Mouse (Mus musculus) ES-Bruce4 (cell line): ENCODE data around the gene Cdkal1. TPM values are rescaled to one million over a fixed set of nuclear protein-coding genes. Genes with fewer than 3 reads are reported as not detected.

Source experiments
- H3K27ac ChIP-seq: 2 replicates; pipeline ENCODE4 v1.5.1; 2012; ENCODE audit warnings: low read length, inconsistent platforms; ENCODE audit not compliant: insufficient read depth
- H3K27me3 ChIP-seq: 2 replicates; pipeline ENCODE4 v1.6.1; 2012; ENCODE audit warnings: mild to moderate bottlenecking, low read length, inconsistent platforms; ENCODE audit not compliant: control insufficient read depth, poor library complexity, insufficient read depth, severe bottlenecking
- H3K36me3 ChIP-seq: 2 replicates; pipeline ENCODE4 v1.6.1; 2012; ENCODE audit warnings: inconsistent platforms, mild to moderate bottlenecking, low read length, moderate library complexity; ENCODE audit not compliant: control insufficient read depth, poor library complexity, insufficient read depth, severe bottlenecking
- H3K4me1 ChIP-seq: one replicate; pipeline ENCODE4 v1.8.1; 2011; ENCODE audit warnings: low read length; ENCODE audit not compliant: control insufficient read depth, insufficient read depth
- H3K4me3 ChIP-seq: 2 replicates; pipeline ENCODE4 v1.5.1; 2011; ENCODE audit warnings: low read depth, mild to moderate bottlenecking, low read length
- H3K9ac ChIP-seq: 2 replicates; pipeline ENCODE4 v1.6.1; 2012; ENCODE audit warnings: low read depth, mild to moderate bottlenecking, inconsistent platforms; ENCODE audit not compliant: poor library complexity, severe bottlenecking
- H3K9me3 ChIP-seq: replicated peaks from 2 replicates; pipeline ENCODE4 v1.6.1; 2012; ENCODE audit warnings: mild to moderate bottlenecking, low read length, inconsistent platforms; ENCODE audit not compliant: control insufficient read depth, poor library complexity, insufficient read depth, severe bottlenecking
- CTCF ChIP-seq: IDR thresholded peaks from one replicate; pipeline ENCODE4 v1.8.1; 2011; ENCODE audit warnings: low read depth, low read length
- EP300 ChIP-seq: IDR thresholded peaks from 2 replicates; pipeline ENCODE4 v1.6.1; 2011; ENCODE audit warnings: low read depth, low read length; ENCODE audit not compliant: insufficient read depth
- POLR2A ChIP-seq: IDR thresholded peaks from one replicate; pipeline ENCODE4 v1.8.1; 2011; ENCODE audit warnings: low read length; ENCODE audit not compliant: insufficient read depth
- polyA plus RNA-seq: library from polyadenylated mRNA; stranded (reverse); fragments of >200 nt; gene quantifications from 2 replicates; pipeline ENCODE4 v1.2.4, GENCODE M21; 2011; ENCODE audit warnings: low read depth; ENCODE audit not compliant: missing spikeins, insufficient read depth, insufficient read length

The Cdkal1 gene
- polyA plus RNA-seq, 1 experiment = 43.4 TPM

- H3K36me3 ChIP-seq = no peaks in the 10 kb centered on the region; the same call in 1 of the 2 replicates
- no peak overlapping the region for H3K27ac ChIP-seq
- H3K4me3 ChIP-seq = no peak overlapping the region
- TF ChIP-seq POLR2A = no peak
- TF ChIP-seq EP300 = no peak
- TF ChIP-seq CTCF = no peak
- H3K9me3 ChIP-seq = no peaks in the 10 kb centered on the region
- no peaks in the 10 kb centered on the region for H3K4me1 ChIP-seq
- no peaks in the 10 kb centered on the region for H3K27me3 ChIP-seq
- no peak overlapping the region for H3K9ac ChIP-seq
Measured at GRCm38 (mm10) chr13:29462271-29462670, 393.2 kb downstream of the Cdkal1 start.

- no peak overlapping the region for H3K4me3 ChIP-seq
- no peaks in the 10 kb centered on the region for H3K9me3 ChIP-seq
- no peaks in the 10 kb centered on the region; the same call in 1 of the 2 replicates for H3K36me3 ChIP-seq
- TF ChIP-seq CTCF = no peak
- H3K9ac ChIP-seq = no peak overlapping the region
- no peak overlapping the region for H3K27ac ChIP-seq
- H3K27me3 ChIP-seq = no peaks in the 10 kb centered on the region
- H3K4me1 ChIP-seq = no peaks in the 10 kb centered on the region
Measured at GRCm38 (mm10) chr13:29460741-29461140, 394.7 kb downstream of the Cdkal1 start.

GRCm38 (mm10) chr13:29458385-29458784 lies 397.1 kb downstream of the Cdkal1 start:
- no peaks in the 10 kb centered on the region for H3K9me3 ChIP-seq
- H3K36me3 ChIP-seq = no peaks in the 10 kb centered on the region; the same call in 1 of the 2 replicates
- TF ChIP-seq EP300 = no peak
- no peak for TF ChIP-seq POLR2A
- TF ChIP-seq CTCF = no peak
- no peaks in the 10 kb centered on the region for H3K27me3 ChIP-seq
- H3K4me3 ChIP-seq = no peak overlapping the region
- H3K9ac ChIP-seq = no peak overlapping the region
- no peak overlapping the region for H3K27ac ChIP-seq
- H3K4me1 ChIP-seq = no peaks in the 10 kb centered on the region

GRCm38 (mm10) chr13:29437067-29437466 lies 418.4 kb downstream of the Cdkal1 start:
- H3K9ac ChIP-seq = no peak overlapping the region
- TF ChIP-seq CTCF (no peak), EP300 (no peak), POLR2A (no peak)
- H3K9me3 ChIP-seq = no peaks in the 10 kb centered on the region
- no peaks in the 10 kb centered on the region for H3K27me3 ChIP-seq
- H3K36me3 ChIP-seq = no peaks in the 10 kb centered on the region
- H3K4me1 ChIP-seq = no peaks in the 10 kb centered on the region
- no peak overlapping the region for H3K4me3 ChIP-seq
- H3K27ac ChIP-seq = no peak overlapping the region

- H3K27me3 ChIP-seq = no peaks in the 10 kb centered on the region
- H3K9me3 ChIP-seq = no peaks in the 10 kb centered on the region
- TF ChIP-seq POLR2A = no peak
- no peak for TF ChIP-seq EP300
- TF ChIP-seq CTCF = no peak
- no peak overlapping the region for H3K27ac ChIP-seq
- H3K9ac ChIP-seq = no peak overlapping the region
- H3K36me3 ChIP-seq = no peaks in the 10 kb centered on the region
- no peaks in the 10 kb centered on the region for H3K4me1 ChIP-seq
- no peak overlapping the region for H3K4me3 ChIP-seq
Measured at GRCm38 (mm10) chr13:29434726-29435125, 420.7 kb downstream of the Cdkal1 start.

- Histone ChIP-seq H3K27me3 (no peaks in the 10 kb centered on the region), H3K9ac (no peak overlapping the region), H3K4me3 (no peak overlapping the region), H3K9me3 (no peaks in the 10 kb centered on the region), H3K4me1 (no peaks in the 10 kb centered on the region), H3K27ac (no peak overlapping the region), H3K36me3 (no peaks in the 10 kb centered on the region)
- TF ChIP-seq EP300 (no peak), CTCF (no peak), POLR2A (no peak)
Measured at GRCm38 (mm10) chr13:29430919-29431318, 424.6 kb downstream of the Cdkal1 start.
